Mouse (Mus musculus) stomach, embryonic 16.5 days (tissue): ENCODE measurements around the gene Dnm3. TPM values are rescaled to one million over a fixed set of nuclear protein-coding genes. Genes with fewer than 3 reads are reported as not detected.
A peak's percentile ranks its signal among the peaks of the same experiment; 100 is the strongest.

Experiments
- ATAC-seq: fragments of 200-750 bp; cut with Nextera tagmentation; 2 replicates; pipeline ENCODE4 v1.8.0; 2017; ENCODE audit warnings: moderate number of reproducible peaks, moderate TSS enrichment; ENCODE audit not compliant: insufficient read depth, low FRiP score
- H3K27ac ChIP-seq: fragments of 300-500 bp; sonication (generic); 2 replicates; pipeline ENCODE4 v1.5.1; 2014; ENCODE audit warnings: low read length
- H3K27me3 ChIP-seq: fragments of 300-500 bp; sonication (generic); 2 replicates; pipeline ENCODE4 v1.6.1; 2014; ENCODE audit warnings: low read length, control low read depth, mixed read lengths; ENCODE audit not compliant: control insufficient read depth, insufficient read depth
- H3K36me3 ChIP-seq: fragments of 300-500 bp; sonication (generic); 2 replicates; pipeline ENCODE4 v1.6.1; 2014; ENCODE audit warnings: low read length; ENCODE audit not compliant: control insufficient read depth, insufficient read depth
- H3K4me1 ChIP-seq: fragments of 300-500 bp; sonication (generic); 2 replicates; pipeline ENCODE4 v1.6.1; 2014; ENCODE audit warnings: low read length, control low read depth, mixed read lengths; ENCODE audit not compliant: control insufficient read depth, insufficient read depth
- H3K4me2 ChIP-seq: fragments of 300-500 bp; sonication (generic); 2 replicates; pipeline ENCODE4 v1.6.1; 2014; ENCODE audit warnings: low read depth, low read length, mixed read lengths
- H3K4me3 ChIP-seq: fragments of 300-500 bp; sonication (generic); replicated peaks from 2 replicates; pipeline ENCODE4 v1.5.1; 2014; ENCODE audit warnings: mild to moderate bottlenecking, low read length
- H3K9ac ChIP-seq: fragments of 300-500 bp; sonication (generic); 2 replicates; pipeline ENCODE4 v1.6.1; 2014; ENCODE audit warnings: low read length
- H3K9me3 ChIP-seq: fragments of 300-500 bp; sonication (generic); replicated peaks from 2 replicates; pipeline ENCODE4 v1.6.1; 2016; ENCODE audit warnings: low read length, control low read depth; ENCODE audit not compliant: control insufficient read depth
- WGBS: fragments of 180-500 bp; shearing (Covaris S2); extraction: QIAGEN DNeasy Blood & Tissue Kit; methylation state at CpG from one replicate; pipeline ENCODE4 v1.1.7; 2014; 5-methylcytosine and 5-hydroxymethylcytosine counted together
- polyA plus RNA-seq: library from polyadenylated mRNA; unstranded; fragments of >200 nt; fragmentation: Nextera tagmentation; extraction: Ambion mirVana; gene quantifications from 2 replicates; pipeline ENCODE4 v1.2.1, GENCODE M21; 2015

Dnm3 gene
- polyA plus RNA-seq, 1 experiment from 2014 or later, result 6.4 TPM

DNA sequence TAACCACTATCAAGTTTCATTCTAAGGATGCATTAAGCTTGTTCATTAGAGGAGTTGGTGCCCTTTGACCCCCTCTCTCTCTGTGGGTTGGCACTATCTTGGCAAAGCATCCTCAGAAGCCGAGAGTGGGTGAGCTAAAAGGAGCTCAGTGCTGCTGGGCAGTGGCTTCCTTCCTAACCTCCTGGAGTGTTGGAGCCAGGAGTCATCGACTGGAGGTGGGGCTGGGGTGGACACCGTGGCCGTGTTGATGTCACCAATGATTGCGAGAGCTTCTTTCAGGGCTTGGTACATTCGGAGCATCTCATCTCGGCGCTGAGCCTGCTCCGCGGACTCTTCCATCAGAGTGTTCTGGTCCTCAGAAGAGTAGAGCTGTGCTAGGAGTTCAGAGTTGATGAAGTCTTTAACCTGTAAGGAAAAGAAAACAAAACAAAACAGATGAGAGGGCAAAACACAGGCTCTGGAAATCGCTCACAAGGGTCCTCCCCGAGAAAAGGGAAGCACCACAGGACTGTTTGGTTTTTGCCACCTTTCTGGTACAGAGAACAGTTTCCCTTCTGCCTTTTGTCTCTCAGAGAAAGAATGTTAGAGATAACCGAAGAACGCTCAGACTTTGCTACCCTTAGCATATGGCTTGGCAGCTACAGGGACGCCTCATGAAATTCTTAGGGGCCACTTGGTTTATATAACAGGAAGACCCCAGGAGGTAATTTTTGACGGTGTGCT is 466.1 kb downstream of the Dnm3 start:
- no peak overlapping the region for H3K9ac ChIP-seq
- peaks cover 26% of the 10 kb centered on the region for H3K4me1 ChIP-seq
- no peaks in the 10 kb centered on the region for H3K36me3 ChIP-seq
- H3K4me3 ChIP-seq, result no peak overlapping the region
- WGBS, result 71% methylated on average over 16 of the region's 16 CpGs
- H3K9me3 ChIP-seq, result no peaks in the 10 kb centered on the region
- no peak overlapping the region for H3K27ac ChIP-seq
- H3K27me3 ChIP-seq, result no peaks in the 10 kb centered on the region
- no peak overlapping the region for H3K4me2 ChIP-seq
- ATAC-seq, result no peak

DNA sequence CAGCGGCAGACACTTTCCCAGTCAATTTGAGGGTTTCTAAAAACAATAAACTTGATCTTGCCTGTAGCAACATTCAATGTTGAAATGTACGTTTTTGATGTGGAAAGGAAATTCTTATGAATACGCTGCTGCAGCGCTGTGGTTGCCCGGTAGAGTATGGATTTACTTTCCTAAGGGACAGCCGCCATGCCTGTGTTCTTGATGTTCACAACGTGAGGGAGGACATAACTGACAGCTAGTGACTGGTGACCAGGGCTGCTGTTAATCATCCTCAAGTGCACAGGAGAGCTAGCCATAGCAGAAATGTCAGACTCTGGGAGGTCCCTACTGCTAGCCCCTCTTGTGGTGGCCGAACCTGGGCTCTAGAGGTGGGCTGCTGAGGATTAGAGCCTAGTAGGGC is 468.7 kb downstream of the Dnm3 start:
- no peaks in the 10 kb centered on the region for H3K36me3 ChIP-seq
- H3K4me3 ChIP-seq, result no peak overlapping the region
- no peaks in the 10 kb centered on the region for H3K27me3 ChIP-seq
- H3K9me3 ChIP-seq, result no peaks in the 10 kb centered on the region
- peak overlapping the region; percentile 13; the same call in 1 of the 2 replicates for H3K4me2 ChIP-seq
- peak overlapping the region; percentile 81 for H3K27ac ChIP-seq
- ATAC-seq, result no peak
- WGBS, result 60% methylated on average over 8 of the region's 8 CpGs
- peak overlapping the region; percentile 24; the same call in 1 of the 2 replicates for H3K9ac ChIP-seq
- H3K4me1 ChIP-seq, result peaks cover 18% of the 10 kb centered on the region

DNA sequence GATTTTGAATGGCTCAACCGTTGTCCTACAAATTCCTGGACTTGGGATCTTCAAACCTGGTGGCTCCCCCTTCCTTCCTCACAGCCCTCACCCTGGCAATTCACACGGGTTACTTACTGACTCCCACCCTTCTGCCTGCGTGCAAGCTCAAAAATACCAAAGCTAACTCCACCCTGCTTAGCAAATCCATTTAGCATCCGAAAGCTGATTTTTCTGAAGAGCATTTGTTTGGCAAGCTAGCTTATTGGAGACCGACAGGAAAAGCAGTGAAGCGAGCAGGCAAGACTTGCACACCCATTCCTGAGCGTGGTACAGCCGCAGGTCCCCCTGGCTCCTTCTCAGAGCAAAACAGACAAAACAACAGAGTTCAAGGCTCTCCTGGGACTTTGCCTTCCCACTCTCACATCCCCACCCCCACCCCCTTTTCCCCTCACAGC is 469.2 kb downstream of the Dnm3 start:
- ATAC-seq, result no peak
- H3K36me3 ChIP-seq, result no peaks in the 10 kb centered on the region
- no peaks in the 10 kb centered on the region for H3K27me3 ChIP-seq
- peak overlapping the region; percentile 38; the same call in 1 of the 2 replicates for H3K9ac ChIP-seq
- H3K4me3 ChIP-seq, result no peak overlapping the region
- H3K9me3 ChIP-seq, result no peaks in the 10 kb centered on the region
- peak overlapping the region; percentile 81 for H3K27ac ChIP-seq
- peaks cover 20% of the 10 kb centered on the region for H3K4me1 ChIP-seq
- peak overlapping the region; percentile 13; the same call in 1 of the 2 replicates for H3K4me2 ChIP-seq
- 14% methylated on average over 8 of the region's 8 CpGs for WGBS

DNA sequence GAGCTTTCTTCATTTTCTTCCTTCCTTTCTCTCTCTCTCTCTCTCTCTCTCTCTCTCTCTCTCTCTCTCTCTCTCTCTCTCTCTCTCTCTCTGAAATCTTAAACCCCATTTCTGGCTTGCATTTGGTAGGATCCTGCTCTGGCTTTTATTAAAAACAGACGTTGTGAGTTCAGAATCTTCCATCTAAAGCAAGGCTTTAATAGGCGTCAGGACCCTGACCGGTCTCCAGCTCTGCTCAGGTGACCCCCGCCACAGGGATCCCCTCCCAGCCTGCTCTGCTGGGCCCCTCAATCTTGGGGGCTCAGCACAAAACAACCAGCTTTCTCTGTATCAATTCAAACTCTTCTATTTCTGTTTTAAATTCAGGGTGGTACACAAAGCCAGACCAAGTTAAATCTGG is 469.6 kb downstream of the Dnm3 start:
- Histone ChIP-seq H3K27ac (peak overlapping the region; percentile 81), H3K36me3 (no peaks in the 10 kb centered on the region), H3K4me2 (0 out of 2 replicates have a peak overlapping the region, but pooled peaks have one; percentile 13), H3K4me3 (no peak overlapping the region), H3K27me3 (no peaks in the 10 kb centered on the region), H3K4me1 (peaks cover 20% of the 10 kb centered on the region), H3K9me3 (no peaks in the 10 kb centered on the region), H3K9ac (peak overlapping the region; percentile 38; the same call in 1 of the 2 replicates)
- WGBS, result 47% methylated on average over 4 of the region's 4 CpGs
- no peak for ATAC-seq

DNA sequence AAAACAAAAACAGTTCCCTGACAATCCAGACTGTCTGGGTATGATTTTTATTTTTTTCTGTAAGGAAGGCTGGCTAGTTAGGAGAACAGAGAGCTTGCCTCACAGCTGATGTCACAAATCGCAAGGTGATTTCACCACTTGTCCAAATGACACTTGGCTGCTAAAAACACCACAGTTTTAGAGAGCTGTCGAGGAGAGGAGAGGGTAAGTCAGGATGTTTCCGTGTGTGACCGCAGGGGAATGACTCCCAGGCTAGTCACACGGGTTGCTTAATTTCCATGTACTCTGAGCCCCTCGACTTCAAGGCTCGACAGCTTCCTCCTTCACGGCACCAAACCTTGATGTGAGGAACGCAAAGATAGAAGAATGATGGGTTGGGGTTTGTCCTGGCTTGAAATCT is 471.7 kb downstream of the Dnm3 start:
- Histone ChIP-seq H3K27ac (no peak overlapping the region), H3K4me1 (peaks cover 29% of the 10 kb centered on the region), H3K4me2 (no peak overlapping the region), H3K27me3 (no peaks in the 10 kb centered on the region), H3K36me3 (no peaks in the 10 kb centered on the region), H3K9me3 (no peaks in the 10 kb centered on the region), H3K9ac (no peak overlapping the region), H3K4me3 (no peak overlapping the region)
- no peak for ATAC-seq
- WGBS, result 72% methylated on average over 9 of the region's 9 CpGs

DNA sequence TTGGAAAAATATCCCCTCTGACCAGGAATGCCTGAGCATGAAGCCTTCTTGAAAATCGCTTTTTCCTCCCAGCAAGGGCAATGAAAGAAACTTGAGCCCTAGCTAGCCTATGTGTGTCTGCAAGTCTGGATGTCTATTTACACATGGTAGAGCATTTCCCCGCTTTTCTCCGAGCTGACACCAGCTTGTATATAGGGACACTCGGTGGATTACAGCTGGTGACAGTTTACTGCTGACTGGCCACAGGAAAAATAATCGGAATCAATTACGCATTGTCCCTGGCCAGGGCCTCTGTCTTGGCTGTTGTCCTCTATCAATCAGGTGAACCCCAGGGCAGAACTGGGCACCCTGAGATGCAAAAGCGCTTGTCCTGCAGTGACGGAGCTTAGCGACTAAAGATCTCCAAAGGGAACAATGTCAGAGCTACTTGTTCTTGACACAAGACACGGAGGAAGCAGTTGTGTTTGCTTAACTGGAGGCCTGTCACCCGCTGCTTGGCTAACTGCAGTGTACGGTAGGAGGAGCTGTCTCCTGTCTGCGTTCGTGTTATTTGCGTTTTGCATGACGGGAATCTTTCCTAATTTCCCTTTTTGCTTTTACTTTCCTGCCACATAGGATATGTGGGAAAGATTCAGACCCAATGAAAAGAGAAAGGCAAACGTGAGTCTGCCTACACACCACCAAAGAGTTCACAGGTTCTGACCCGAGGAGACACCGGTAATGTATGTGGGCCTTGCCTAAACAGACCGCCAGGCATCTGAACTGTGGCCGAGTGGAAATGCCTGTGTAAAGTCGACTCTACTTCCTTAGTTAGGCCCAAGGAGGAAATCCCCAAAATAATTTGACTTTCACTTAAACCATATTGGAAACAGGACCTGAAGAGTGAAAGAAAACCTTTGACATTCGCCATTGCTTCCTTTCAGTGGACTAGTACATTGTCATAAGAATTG is 472.7 kb downstream of the Dnm3 start:
- Histone ChIP-seq H3K9me3 (no peaks in the 10 kb centered on the region), H3K27ac (peak overlapping the region; percentile 92), H3K4me1 (peaks cover 30% of the 10 kb centered on the region), H3K4me3 (peak overlapping the region; percentile 15; the same call in 1 of the 2 replicates), H3K9ac (peak overlapping the region; percentile 51), H3K4me2 (peak overlapping the region; percentile 34), H3K36me3 (no peaks in the 10 kb centered on the region), H3K27me3 (no peaks in the 10 kb centered on the region)
- ATAC-seq, result peak; percentile 60; the same call in 1 of the 2 replicates
- WGBS, result 24% methylated on average over 23 of the region's 23 CpGs

DNA sequence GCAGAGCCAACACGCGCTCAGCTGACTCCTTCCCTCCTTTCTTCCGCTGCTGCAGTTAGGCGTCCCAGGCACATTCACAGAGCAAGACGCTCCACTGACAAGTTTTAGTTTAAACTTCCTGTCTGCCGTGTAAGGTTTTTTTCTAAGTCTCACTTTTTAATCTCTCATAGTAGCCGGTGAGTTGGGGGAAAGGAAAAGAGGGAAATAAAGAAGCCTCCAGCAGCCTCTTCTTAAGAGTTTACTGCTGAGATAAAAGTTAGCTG is 473.4 kb downstream of the Dnm3 start:
- Histone ChIP-seq H3K27me3 (no peaks in the 10 kb centered on the region), H3K27ac (peak overlapping the region; percentile 92), H3K9me3 (no peaks in the 10 kb centered on the region), H3K4me1 (peaks cover 30% of the 10 kb centered on the region), H3K4me2 (peak overlapping the region; percentile 34; the same call in 1 of the 2 replicates), H3K36me3 (no peaks in the 10 kb centered on the region), H3K4me3 (no peak overlapping the region), H3K9ac (peak overlapping the region; percentile 51; the same call in 1 of the 2 replicates)
- ATAC-seq, result no peak
- 21% methylated on average over 7 of the region's 7 CpGs for WGBS

DNA sequence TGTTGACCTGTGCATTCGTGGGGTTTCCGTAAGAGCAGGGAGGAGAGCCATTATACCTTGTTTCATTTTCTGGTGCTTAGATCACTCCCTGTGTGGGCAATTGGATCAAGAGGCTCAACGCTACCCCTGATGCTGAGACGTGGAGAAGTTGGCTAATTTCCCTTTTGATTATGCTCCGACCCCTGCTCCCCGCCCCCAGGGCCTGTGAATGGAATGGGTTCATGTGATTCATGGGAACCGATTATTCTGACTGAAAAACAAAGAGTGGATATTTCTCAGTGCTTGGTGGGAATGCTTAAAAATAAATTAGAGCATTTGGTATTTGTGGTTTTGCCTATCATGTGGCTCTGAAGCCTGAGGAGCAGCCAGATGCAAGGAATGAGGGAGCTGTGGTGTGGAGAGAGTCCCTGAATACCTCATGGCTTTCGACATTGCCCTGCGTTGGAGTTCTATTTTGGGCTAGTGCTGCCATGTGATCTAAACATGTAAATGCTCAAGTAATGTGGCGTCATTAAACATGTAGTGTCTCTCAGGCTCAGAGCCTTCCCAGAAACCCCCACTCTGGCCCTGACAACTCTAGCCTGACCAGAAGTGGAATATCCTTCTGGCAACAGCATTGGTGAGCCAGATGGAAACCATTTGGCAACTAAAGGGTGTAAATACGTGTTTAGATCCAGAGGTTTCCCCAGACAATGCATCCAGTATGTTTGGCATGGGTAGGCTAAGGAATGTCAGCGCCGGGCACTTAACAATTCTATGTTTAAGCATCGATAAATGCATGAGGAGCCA is 473.9 kb downstream of the Dnm3 start:
- Histone ChIP-seq H3K4me2 (no peak overlapping the region), H3K4me3 (no peak overlapping the region), H3K9ac (0 out of 2 replicates have a peak overlapping the region, but pooled peaks have one; percentile 51), H3K27ac (peak overlapping the region; percentile 92), H3K36me3 (no peaks in the 10 kb centered on the region), H3K9me3 (no peaks in the 10 kb centered on the region), H3K27me3 (no peaks in the 10 kb centered on the region), H3K4me1 (peaks cover 26% of the 10 kb centered on the region)
- no peak for ATAC-seq
- WGBS, result 55% methylated on average over 14 of the region's 14 CpGs
